Mouse (Mus musculus) brain, embryonic 14.5 days (tissue): ENCODE measurements around the gene Lmo2.

Experiments used
- CTCF ChIP-seq: fragments of 200-500 bp; IDR thresholded peaks from 2 replicates; pipeline ENCODE4 v1.5.1; 2012; ENCODE audit warnings: inconsistent platforms, mild to moderate bottlenecking, moderate library complexity, borderline replicate concordance; ENCODE audit not compliant: insufficient read depth, insufficient read length; ENCODE audit errors: extremely low read depth
- POLR2A ChIP-seq: fragments of 200-500 bp; IDR thresholded peaks from 2 replicates; pipeline ENCODE4 v1.6.1; 2012; ENCODE audit warnings: mild to moderate bottlenecking, inconsistent platforms, borderline replicate concordance; ENCODE audit not compliant: poor library complexity, insufficient read depth, insufficient read length, severe bottlenecking; ENCODE audit errors: extremely low read depth

DNA sequence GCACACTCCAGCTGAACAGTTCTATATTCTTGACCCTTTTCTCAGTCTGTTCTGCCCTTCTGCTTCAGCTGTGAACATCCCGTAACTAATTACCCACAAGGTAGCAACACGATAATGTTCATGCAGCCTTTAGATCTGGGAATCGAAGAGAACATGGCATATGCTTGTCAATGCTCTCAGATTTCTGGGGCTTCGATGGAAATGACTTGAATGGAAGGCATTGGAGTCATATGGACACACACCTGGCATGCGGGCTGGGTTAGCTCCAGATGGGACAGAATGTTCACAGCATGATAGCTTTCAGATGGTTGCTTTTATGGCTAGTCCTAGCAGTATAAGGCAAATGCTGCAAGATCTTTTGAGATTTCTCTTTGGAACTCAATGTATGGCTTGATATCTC is 47.2 kb upstream of the Lmo2 start:
- TF ChIP-seq CTCF (no peak), POLR2A (no peak)
